Mouse (Mus musculus): ENCODE results near the gene 1700001F09Rik.
"Not testable (repeated sequence)": the region's sequence is repeated elsewhere in the genome, so short reads cannot be mapped to it uniquely, and the experiment has no call there.

1700001F09Rik gene

GRCm38 (mm10) chr14:43347711-43348110, at the start of gene 1700001F09Rik:
Gene 1700001F09Rik (minus strand): TSS chr14:43347811.
- DNase-seq = not testable (repeated sequence)

DNA sequence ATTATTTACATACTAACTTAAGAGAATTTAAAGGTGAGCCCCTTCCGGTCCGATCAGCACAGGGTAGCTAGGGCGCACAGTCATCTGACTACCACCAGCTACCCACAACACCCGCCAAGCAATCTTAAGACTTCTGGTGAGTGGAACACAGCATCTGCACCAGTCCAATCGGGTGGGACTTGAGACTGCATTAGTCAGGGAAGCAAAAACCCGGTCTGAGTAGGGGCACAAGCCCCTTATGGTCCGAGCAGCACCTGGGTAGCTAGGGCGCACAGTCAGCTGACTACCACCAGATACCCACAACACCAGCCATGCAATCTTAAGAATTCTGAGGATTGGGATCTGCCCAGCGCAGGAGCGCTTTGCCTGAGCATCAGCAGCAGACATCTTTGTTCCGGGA, 14.1 kb upstream of the 1700001F09Rik start:
- not testable (repeated sequence) for DNase-seq

GRCm38 (mm10) chr14:43359246-43359645, 11.6 kb upstream of the 1700001F09Rik start:
- DNase-seq = not testable (repeated sequence)

GRCm38 (mm10) chr14:43357496-43357895, 9.9 kb upstream of the 1700001F09Rik start:
- not testable (repeated sequence) for DNase-seq

GRCm38 (mm10) chr14:43352944-43353343, 5.3 kb upstream of the 1700001F09Rik start:
- DNase-seq = not testable (repeated sequence)

DNA sequence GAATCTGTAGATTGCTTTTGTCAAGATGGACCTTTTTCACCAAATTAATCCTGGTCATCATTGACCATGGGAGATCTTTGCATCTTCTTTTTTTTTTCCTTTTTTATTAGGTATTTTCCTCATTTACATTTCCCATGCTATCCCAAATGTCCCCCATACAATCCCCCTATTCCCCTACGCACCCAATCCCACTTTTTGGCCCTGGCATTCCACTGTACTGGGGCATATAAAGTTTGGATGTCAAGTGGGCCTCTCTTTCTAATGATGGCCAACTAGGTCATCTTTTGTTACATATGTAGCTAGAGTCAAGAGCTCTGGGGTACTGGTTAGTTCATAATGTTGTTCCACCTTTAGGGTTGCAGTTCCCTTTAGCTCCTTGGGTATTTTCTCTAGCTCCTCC, 10.0 kb downstream of the 1700001F09Rik start:
- not testable (repeated sequence) for DNase-seq

- DNase-seq = not testable (repeated sequence)
Measured at GRCm38 (mm10) chr14:43331362-43331880, 16.2 kb downstream of the 1700001F09Rik start.

DNA sequence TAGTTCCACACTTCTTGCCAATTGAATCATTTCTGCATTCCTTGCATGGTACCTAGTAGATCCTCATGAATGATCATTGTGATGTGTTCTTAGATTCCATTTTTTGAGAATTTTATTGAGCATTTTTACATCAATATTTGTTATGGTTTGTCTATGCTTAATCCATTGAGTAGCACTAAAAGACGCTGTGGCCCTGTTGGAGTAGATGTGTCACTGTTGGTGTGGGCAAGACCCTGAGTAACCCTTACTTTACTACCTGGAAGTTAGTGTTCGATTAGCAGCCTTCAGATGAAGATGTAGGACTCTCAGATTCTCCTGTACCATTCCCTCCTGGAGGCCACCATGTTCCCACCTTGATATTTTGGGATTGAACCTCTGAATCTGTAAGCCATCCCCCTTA, 19.0 kb downstream of the 1700001F09Rik start:
- not testable (repeated sequence) for DNase-seq

DNA sequence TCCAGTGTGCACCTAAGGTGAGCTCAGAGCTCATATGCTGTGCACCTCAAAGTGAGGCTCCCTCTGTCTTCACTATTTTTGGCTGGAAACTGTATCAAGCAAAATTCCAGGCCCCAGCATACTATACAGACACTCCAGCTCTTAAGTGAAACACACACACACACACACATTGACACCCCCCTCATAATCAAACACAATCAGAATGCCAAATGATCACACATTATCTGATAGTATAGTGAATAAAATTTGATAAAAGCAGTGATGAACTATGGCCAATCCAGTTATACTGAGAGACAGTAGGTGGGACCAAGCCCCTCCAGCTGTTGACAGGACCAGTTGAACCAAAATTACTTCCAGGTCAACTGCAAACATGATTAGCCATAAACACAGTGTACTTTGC, 28.1 kb downstream of the 1700001F09Rik start:
- not testable (repeated sequence) for DNase-seq

DNA sequence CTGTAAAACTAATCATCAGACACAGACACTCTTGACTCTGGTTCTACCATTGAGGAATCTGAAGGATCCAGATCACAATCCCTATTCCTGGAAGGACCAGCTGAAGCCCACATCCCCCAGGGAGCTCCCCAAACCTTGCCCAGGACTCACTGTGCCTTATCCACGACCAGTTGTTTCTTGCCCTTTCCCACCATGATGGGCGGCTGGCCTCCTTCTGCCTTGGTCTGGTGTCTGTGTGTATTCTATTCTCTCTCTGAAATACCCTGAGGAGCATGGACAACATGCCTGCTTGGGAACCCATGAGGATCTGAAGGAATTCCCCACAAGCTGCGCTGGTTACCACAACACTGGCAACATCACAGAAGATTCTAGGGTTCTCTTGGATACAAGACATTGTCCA, 54.1 kb downstream of the 1700001F09Rik start, which contains the start of gene Gm8127:
Gene Gm8127, minus strand, starts transcription at position 330 of the 400 bp plus-strand sequence.
- DNase-seq = not testable (repeated sequence)

All from retina, postnatal 1 day (tissue).